Mouse (Mus musculus): Measurements from ENCODE around the gene Rmi1.

DNA sequence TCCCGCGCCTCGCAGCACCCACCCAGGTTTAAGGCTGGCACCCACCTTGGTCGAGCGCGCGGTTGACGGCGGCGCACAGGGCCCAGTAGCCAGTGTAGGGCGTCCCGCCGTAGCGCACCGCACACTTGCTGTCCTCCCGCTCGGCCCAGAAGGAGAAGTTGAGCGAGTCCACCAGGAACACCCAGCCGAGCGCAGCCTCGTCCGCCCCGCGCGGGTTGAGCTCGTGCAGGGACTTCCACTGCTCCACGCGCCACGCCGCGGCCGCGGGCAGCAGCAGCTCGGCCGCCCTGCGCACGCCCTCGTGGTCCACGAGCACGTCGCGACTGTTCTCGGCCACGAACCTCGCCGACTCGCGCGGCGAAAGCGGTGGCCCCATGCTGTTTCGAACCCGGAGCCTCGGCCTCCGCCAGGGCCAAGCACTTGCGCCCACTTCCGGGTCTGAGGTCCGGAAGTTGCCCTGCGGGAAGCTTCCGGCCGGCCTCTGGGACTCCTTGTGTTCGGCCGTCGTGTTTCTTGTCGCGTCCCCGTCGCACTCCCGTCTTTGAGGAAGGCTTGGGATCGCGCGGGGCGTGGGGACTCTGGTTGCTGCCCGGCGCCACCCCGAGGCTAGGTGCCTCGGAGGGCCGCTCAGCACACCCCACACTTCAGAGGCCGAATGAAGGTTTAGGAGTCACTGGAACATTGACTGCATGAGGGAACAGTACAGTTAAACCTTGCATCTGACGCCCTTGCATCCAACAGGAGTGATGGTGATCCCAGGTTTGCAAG lies 17.1 kb upstream of the Rmi1 start, which contains the start of gene 2210016F16Rik:
- no peak for TF ChIP-seq TAL1 (IDR thresholded peaks at IDR 0.05; ENCODE audit: low read length)
- TF ChIP-seq GATA1 (IDR thresholded peaks at IDR 0.05; ENCODE audit: low read length): no peak
